Mouse (Mus musculus) lung, adult 18-20 months (tissue): ENCODE results near the gene Mex3a.
A peak's percentile ranks its signal among the peaks of the same experiment; 100 is the strongest.

ENCODE experiments used
- DNase-seq, 2 experiments: peaks; one replicate each; pipeline ENCODE4 v3.0.0; 2022; ENCODE audit warnings: mixed read lengths in 2 of 2

Gene Mex3a

DNA sequence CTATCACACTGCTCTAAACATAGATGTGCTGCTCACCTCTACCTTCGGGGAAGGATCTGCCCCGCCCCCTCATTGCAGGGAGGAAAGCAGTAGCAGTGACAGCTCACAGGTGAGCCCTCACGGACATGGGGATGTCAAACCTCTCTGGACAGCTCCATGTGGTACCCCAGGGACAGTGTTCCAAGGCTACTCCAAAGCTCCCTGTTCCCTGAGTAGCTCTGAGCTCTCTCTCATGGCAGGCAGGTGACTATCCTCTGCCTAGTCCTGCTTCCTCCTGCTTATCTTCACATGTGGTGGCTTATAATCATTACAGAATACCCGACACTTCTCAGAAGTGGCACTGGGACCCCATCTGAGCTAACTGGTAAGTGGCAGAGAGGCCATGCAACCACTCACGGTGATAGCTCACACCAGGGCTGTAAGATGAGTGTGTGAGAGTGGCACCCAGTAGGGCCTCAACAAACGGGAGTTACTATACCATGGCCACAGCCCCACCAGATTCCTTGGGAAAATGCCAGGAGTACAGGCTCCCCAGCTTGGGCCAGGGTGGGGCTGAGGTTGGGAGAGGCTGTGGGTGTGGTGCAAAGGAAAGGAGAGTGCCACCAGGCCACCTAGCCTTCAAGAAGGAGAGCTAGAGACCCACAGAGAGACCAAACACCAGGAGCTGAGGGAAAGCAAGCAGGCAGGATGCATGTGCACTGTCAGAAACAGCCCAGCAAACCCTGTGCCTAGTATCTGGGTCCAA, 14.7 kb downstream of the Mex3a start:
- DNase-seq, result no peak

GRCm38 (mm10) chr3:88548180-88548917, 16.2 kb downstream of the Mex3a start, which contains the start of gene Rab25:
Rab25 (minus strand) TSS chr3:88548300.
- peak; percentile 86 to 93 for DNase-seq

- DNase-seq, result no peak
These were observed 19.4 kb downstream of the Mex3a start for GRCm38 (mm10) chr3:88551586-88551985.

DNA sequence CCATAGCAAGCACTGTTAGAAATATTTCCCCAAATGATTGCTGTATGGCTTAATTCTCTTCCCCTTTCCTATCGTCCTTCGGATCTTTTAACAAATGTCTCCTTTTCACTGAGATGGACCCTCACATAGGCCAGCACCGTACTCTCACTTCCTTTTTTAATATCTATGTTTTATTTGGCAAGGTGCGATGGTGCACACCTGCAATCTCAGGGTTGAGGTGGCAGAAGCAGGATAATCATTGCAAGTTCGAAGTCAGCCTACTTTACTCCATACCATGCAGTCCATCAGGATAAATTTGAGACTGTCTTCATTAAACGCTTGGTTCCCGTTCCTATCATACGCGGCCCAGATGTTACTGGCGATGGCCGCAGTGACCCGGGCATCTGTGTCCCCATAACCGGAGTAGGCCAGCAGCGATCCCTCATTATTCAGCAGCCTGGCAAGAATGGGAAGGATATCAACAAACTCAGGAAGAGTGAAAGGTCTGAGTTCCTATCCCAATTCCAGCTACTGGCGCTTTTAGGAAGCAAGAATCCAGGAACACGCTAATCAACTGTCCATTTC, 20.0 kb downstream of the Mex3a start:
- no peak for DNase-seq

- peak; percentile 99 for DNase-seq
These were observed 20.7 kb downstream of the Mex3a start, which contains the start of gene Lamtor2 for GRCm38 (mm10) chr3:88552676-88553524. Lamtor2 (minus strand) TSS chr3:88553074.

DNA sequence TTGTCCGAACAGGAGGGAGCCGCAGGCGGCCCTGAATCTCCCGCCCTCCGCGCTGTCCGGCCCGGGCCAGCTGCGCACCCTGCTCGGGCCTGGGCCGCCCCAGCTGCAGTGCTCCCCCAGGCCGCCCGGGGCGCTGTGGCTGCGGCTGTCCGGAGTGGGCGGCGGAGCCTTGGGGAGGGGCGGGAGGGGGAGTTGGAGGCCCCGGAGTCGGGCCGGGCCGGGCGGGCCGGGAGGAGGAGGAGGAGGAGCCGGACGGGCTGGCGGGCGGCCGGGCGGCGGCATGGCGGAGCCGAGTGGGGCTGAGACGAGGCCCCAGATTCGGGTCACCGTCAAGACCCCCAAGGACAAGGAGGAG, 21.3 kb downstream of the Mex3a start, which contains the start of gene Ubqln4:
Ubqln4 (plus strand) TSS at position 234 of the 355 bp plus-strand sequence.
- peak; percentile 89 to 90 for DNase-seq

- DNase-seq, result peak; percentile 39 to 45
These were observed 21.8 kb downstream of the Mex3a start for GRCm38 (mm10) chr3:88553880-88554586.

DNA sequence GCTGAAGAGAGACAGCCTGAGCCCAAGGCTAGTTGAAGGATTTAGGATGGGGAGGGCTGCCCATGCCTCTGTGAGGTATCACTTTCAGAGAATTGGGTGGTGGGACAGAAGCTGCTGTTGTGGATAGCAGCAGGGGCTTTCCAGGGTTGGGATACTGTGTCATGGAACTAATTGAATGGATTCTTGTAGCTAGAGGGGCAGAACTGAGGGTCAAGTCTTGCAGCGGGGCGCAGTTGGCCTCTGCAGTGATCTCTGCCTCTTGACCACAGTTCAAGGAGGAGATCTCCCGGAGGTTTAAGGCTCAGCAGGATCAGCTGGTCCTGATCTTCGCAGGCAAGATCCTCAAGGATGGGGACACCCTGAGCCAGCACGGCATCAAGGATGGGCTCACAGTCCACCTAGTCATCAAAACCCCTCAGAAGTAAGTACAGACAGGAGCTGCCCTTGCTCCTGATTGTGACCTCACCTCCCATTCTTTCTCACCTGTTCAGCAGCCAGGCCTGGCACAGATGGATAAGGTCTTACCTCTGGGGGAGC, 22.9 kb downstream of the Mex3a start:
- no peak for DNase-seq

DNA sequence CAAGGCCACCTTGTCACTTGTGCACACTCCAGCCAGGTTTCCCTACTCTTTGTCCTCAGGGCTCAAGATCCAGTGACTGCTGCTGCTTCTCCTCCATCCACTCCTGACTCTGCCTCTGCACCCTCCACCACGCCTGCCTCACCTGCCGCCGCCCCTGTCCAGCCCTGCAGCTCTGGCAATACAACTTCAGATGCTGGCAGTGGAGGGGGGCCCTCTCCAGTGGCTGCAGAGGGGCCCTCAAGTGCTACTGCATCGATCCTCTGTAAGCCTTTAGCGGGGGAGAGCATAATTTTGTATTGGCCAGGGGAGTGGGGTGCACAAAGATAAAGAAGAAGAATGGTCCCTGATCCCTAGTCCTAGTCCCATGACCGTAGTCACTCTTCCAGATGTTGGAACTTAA, 23.5 kb downstream of the Mex3a start:
- no peak for DNase-seq

DNA sequence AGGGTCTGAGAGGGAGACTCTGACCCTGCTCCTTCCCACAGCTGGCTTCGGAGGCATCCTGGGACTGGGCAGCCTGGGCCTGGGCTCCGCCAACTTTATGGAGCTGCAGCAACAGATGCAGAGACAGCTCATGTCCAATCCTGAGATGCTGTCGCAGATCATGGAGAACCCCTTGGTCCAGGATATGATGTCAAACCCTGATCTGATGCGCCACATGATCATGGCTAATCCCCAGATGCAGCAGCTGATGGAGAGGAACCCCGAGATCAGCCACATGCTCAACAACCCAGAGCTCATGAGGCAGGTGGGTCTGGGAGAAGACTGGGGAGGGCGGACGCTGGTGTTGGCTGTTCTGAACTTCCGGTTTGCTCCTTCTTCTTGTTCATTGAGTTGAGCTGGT, 24.4 kb downstream of the Mex3a start:
- no peak for DNase-seq

- no peak for DNase-seq
These were observed 27.4 kb downstream of the Mex3a start for GRCm38 (mm10) chr3:88559596-88559995.

- DNase-seq, result no peak
These were observed 29.8 kb downstream of the Mex3a start for GRCm38 (mm10) chr3:88561989-88562388.

- DNase-seq, result no peak
These were observed 31.2 kb downstream of the Mex3a start for GRCm38 (mm10) chr3:88563442-88563841.

- no peak for DNase-seq
These were observed 31.8 kb downstream of the Mex3a start for GRCm38 (mm10) chr3:88563966-88564365.

DNA sequence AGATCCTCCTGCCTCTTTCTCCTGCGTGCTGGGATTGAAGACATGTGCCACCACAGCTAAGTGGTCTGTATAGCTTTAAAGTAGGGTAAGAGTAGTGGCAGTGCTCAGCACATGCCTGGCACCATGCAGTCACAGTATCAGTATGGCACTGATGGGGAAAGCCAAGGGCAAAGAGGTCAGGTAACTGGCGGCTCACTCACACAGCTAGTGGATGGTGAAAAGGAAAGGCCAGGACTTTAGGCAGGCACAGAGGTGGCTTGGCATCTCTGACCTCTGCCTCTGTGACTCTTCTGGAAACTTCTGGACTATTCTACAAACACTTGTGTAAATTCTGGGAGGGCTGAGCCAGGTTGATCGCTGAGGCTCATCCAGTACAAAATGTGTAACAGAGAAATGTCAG, 33.9 kb downstream of the Mex3a start:
- DNase-seq, result no peak

- DNase-seq, result no peak
These were observed 34.4 kb downstream of the Mex3a start for GRCm38 (mm10) chr3:88566536-88567061.

GRCm38 (mm10) chr3:88567892-88568291, 35.7 kb downstream of the Mex3a start:
- DNase-seq, result peak in 1 of 2 experiments; percentile 36

GRCm38 (mm10) chr3:88568615-88569014, 36.4 kb downstream of the Mex3a start:
- no peak for DNase-seq

DNA sequence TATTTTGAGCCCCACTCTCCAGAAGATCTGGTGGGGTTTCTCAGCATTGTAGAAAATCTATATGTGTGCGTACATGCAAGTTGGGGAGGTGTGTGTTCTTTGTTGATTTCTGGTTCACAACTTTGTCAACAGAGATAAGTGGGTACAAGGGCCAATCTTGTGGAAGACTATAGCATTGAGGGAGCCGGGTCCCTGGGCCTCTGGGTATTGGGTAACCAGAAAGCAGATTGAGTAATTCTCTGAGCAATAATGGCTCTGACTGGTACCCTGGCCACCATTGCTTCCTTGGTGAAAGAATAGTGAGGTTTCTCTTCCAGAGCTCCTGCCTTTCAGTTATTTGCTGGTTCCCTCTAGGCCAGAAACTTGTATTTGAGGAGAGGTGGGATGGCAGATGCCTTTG, 36.9 kb downstream of the Mex3a start:
- no peak for DNase-seq

DNA sequence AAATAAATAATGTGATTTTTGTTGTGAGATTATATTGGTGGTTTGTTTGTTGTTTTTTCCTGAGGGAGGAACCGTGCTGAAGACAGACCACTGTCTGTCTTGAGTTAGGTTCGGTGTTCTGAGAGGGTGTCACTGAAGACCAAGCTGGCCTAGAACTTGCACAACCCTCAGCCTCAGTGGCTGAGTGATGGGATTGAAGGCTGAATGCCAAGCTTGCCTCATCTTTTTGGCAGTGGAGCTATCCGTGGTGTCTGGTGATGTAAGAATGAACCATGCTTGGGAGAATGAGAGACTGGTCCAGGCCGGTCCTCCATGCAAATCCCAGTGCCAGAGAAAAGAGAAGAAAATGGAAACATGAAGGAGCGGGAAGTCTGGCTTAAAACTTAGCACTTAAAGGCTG, 37.5 kb downstream of the Mex3a start:
- no peak for DNase-seq

GRCm38 (mm10) chr3:88570341-88570740, 38.1 kb downstream of the Mex3a start:
- DNase-seq, result no peak

GRCm38 (mm10) chr3:88571856-88572255, 39.7 kb downstream of the Mex3a start:
- no peak for DNase-seq
